ENCODE assay signal across 9 mouse cellular contexts in genomic region chr17:34645256-34645829, GRCm38 (mm10). TPM values are rescaled to one million over a fixed set of nuclear protein-coding genes. Genes with fewer than 3 reads are reported as not detected.
A peak's percentile ranks its signal among the peaks of the same experiment; 100 is the strongest.
DNase-seq lines count a peak whose midpoint lies in the region; ATAC-seq and TF ChIP-seq lines count a peak whose summit lies in the region.
"Had no signal": no experiment of that assay in that cellular context is flagged by ENCODE, and none has a peak within 500 bp of the region (broad histone marks: within the 10 kb centered on the region; RNA-seq: fewer than 3 reads in every experiment).

No protein-coding gene starts in this region.

- no peaks in the 10 kb centered on the region for H3K27me3 ChIP-seq in heart, embryonic 12.5 days (replicated peaks)
- H3K27me3 ChIP-seq in MEL (ENCODE audit: control insufficient read depth in 1 of 2, insufficient read depth in 2 of 2, low read length in 2 of 2), result no peaks in the 10 kb centered on the region
- H3K27me3 ChIP-seq in heart, embryonic 15.5 days, result no peaks in the 10 kb centered on the region
- no peaks in the 10 kb centered on the region for H3K27me3 ChIP-seq in midbrain, embryonic 10.5 days (ENCODE audit: low read depth, poor library complexity, severe bottlenecking)

- no peak for TF ChIP-seq EP300 in MEL (IDR thresholded peaks at IDR 0.05; ENCODE audit: low read depth in 1 of 2, low read length in 2 of 2)

- peak overlapping the region; percentile 71; the same call in 1 of the 2 replicates for H3K27ac ChIP-seq in heart, embryonic 12.5 days (ENCODE audit: poor library complexity, severe bottlenecking)
- peak overlapping the region; percentile 76 for H3K27ac ChIP-seq in MEL (ENCODE audit: control insufficient read depth, low read depth, low read length)
- peak overlapping the region; percentile 79; the same call in 1 of the 2 replicates for H3K27ac ChIP-seq in heart, embryonic 15.5 days
- peak overlapping the region; percentile 83; the same call in 1 of the 2 replicates for H3K27ac ChIP-seq in midbrain, embryonic 10.5 days (replicated peaks)

- H3K4me3 ChIP-seq in heart, embryonic 12.5 days, result peak overlapping the region; percentile 69
- peak overlapping the region; percentile 63 to 67 for H3K4me3 ChIP-seq in MEL (ENCODE audit: control insufficient read depth in 1 of 2, insufficient read depth in 1 of 2, low read depth in 2 of 2, low read length in 2 of 2)
- peak overlapping the region; percentile 66 for H3K4me3 ChIP-seq in heart, embryonic 15.5 days
- peak overlapping the region; percentile 82 for H3K4me3 ChIP-seq in midbrain, embryonic 10.5 days

- TF ChIP-seq POLR2A in MEL (IDR thresholded peaks at IDR 0.05; ENCODE audit: control insufficient read depth in 1 of 2, insufficient read depth in 1 of 2, low read depth in 1 of 2, low read length in 2 of 2, poor library complexity in 1 of 2), result 0 out of 4 replicates have a peak, but pooled peaks of 1 of the 2 experiments have one; percentile 10

- H3K9me3 ChIP-seq in heart, embryonic 12.5 days (replicated peaks), result no peaks in the 10 kb centered on the region
- no peaks in the 10 kb centered on the region for H3K9me3 ChIP-seq in MEL (replicated peaks; ENCODE audit: insufficient read depth, low read length)
- H3K9me3 ChIP-seq in heart, embryonic 15.5 days (replicated peaks), result no peaks in the 10 kb centered on the region
- H3K9me3 ChIP-seq in midbrain, embryonic 10.5 days (replicated peaks), result no peaks in the 10 kb centered on the region

- peak overlapping the region; percentile 92 for H3K4me2 ChIP-seq in heart, embryonic 12.5 days
- peak overlapping the region; percentile 84 for H3K4me2 ChIP-seq in heart, embryonic 15.5 days

- H3K79me2 ChIP-seq in MEL (ENCODE audit: control insufficient read depth, insufficient read depth, low read length, poor library complexity), result peaks cover 15% of the 10 kb centered on the region

- DNase-seq in heart, adult 18-20 months, result no peak
- peak; percentile 92 for DNase-seq in MEL (ENCODE audit: low read depth, low spot score)
- DNase-seq in midbrain, embryonic 10.5 days (ENCODE audit: low spot score), result no peak
- DNase-seq in right cerebral cortex, postnatal 4 days, result no peak
- DNase-seq in right cerebral cortex, adult 2 months (ENCODE audit: low spot score in 2 of 2), result no peak
- DNase-seq in Muller cell, postnatal 12 days (ENCODE audit: inconsistent ontology term), result no peak

- no peak for ATAC-seq in heart, embryonic 12.5 days (ENCODE audit: insufficient number of reproducible peaks, low FRiP score)
- ATAC-seq in heart, embryonic 15.5 days (replicated peaks; ENCODE audit: insufficient number of reproducible peaks, insufficient read depth, low FRiP score, low read depth), result no peak

- peak overlapping the region; percentile 78 for H3K9ac ChIP-seq in heart, embryonic 12.5 days
- H3K9ac ChIP-seq in MEL (ENCODE audit: control insufficient read depth, low read depth, low read length, poor library complexity, severe bottlenecking), result peak overlapping the region; percentile 81
- peak overlapping the region; percentile 68 for H3K9ac ChIP-seq in heart, embryonic 15.5 days

- no peak for TF ChIP-seq RAD21 in MEL (IDR thresholded peaks at IDR 0.05; ENCODE audit: low read depth, low read length)

- TF ChIP-seq CTCF in MEL (IDR thresholded peaks at IDR 0.05 in 2 of 3, conservative IDR thresholded peaks at IDR 0.05 in 1 of 3; ENCODE audit: control insufficient read depth in 1 of 3, insufficient read depth in 1 of 3, low read depth in 2 of 3, low read length in 3 of 3, poor library complexity in 1 of 3, severe bottlenecking in 1 of 3), result no peak

- H3K36me3 ChIP-seq in heart, embryonic 12.5 days, result peaks cover 20% of the 10 kb centered on the region
- H3K36me3 ChIP-seq in MEL (ENCODE audit: control insufficient read depth in 1 of 2, insufficient read depth in 2 of 2, low read length in 2 of 2), result peaks cover 0 to 12% of the 10 kb centered on the region in 2 experiments; a peak in 2 of 4 replicates
- H3K36me3 ChIP-seq in heart, embryonic 15.5 days, result peaks cover 12% of the 10 kb centered on the region
- peaks cover 33% of the 10 kb centered on the region for H3K36me3 ChIP-seq in midbrain, embryonic 10.5 days

- peaks cover 38% of the 10 kb centered on the region for H3K4me1 ChIP-seq in heart, embryonic 12.5 days (replicated peaks)
- H3K4me1 ChIP-seq in MEL (ENCODE audit: control insufficient read depth in 1 of 2, insufficient read depth in 2 of 2, low read length in 2 of 2), result peaks cover 0 to 20% of the 10 kb centered on the region in 2 experiments; a peak in 3 of 4 replicates
- H3K4me1 ChIP-seq in heart, embryonic 15.5 days (replicated peaks), result peaks cover 41% of the 10 kb centered on the region
- H3K4me1 ChIP-seq in midbrain, embryonic 10.5 days, result peaks cover 49% of the 10 kb centered on the region

- WGBS in heart, embryonic 12.5 days, result 45% methylated on average over 10 of the region's 10 CpGs
- WGBS in heart, embryonic 15.5 days, result 38% methylated on average over 10 of the region's 10 CpGs
- 44% methylated on average over 10 of the region's 10 CpGs for WGBS in midbrain, embryonic 10.5 days

TF ChIP-seq in MEL, 35 proteins besides CTCF, POLR2A, EP300 and RAD21:
- no peak for TF ChIP-seq MEF2A (IDR thresholded peaks at IDR 0.05; ENCODE audit: extremely low read depth, insufficient replicate concordance, low read depth, low read length, poor library complexity, severe bottlenecking)
- no peak for TF ChIP-seq ZC3H11A (IDR thresholded peaks at IDR 0.05; ENCODE audit: low read depth, low read length)
- TF ChIP-seq ZNF384 (IDR thresholded peaks at IDR 0.05; ENCODE audit: low read depth, low read length), result no peak
- TF ChIP-seq TBP (IDR thresholded peaks at IDR 0.05; ENCODE audit: low read depth, low read length), result 0 out of 2 replicates have a peak, but pooled peaks have one; percentile 15
- TF ChIP-seq MAZ (IDR thresholded peaks at IDR 0.05; ENCODE audit: low read depth, low read length), result no peak
- TF ChIP-seq E2F4 (IDR thresholded peaks at IDR 0.05; ENCODE audit: borderline replicate concordance, low read depth, low read length), result no peak
- TF ChIP-seq SMC3 (IDR thresholded peaks at IDR 0.05; ENCODE audit: low read depth, low read length), result no peak
- 0 out of 2 replicates have a peak, but pooled peaks have one; percentile 14 for TF ChIP-seq MAX (IDR thresholded peaks at IDR 0.05; ENCODE audit: low read length)
- TF ChIP-seq TAL1 (IDR thresholded peaks at IDR 0.05; ENCODE audit: low read length), result no peak
- no peak for TF ChIP-seq TCF12 (IDR thresholded peaks at IDR 0.05; ENCODE audit: low read depth, low read length)
- TF ChIP-seq USF1 (IDR thresholded peaks at IDR 0.05; ENCODE audit: low read depth, low read length), result no peak
- no peak for TF ChIP-seq MYB (IDR thresholded peaks at IDR 0.05; ENCODE audit: low read depth, low read length)

RNA-seq across cellular contexts. Expression of gene Fkbpl, which starts 0.8 kb away (rescaled TPM):
- polyA plus RNA-seq in heart, embryonic 12.5 days (2016; fragmentation: Nextera tagmentation; extraction: Ambion mirVana), result 10.2 and 11.1 TPM in 2 replicates
- 1 to 10 TPM; 5.8 to 6.5 TPM for total RNA-seq in heart, adult 18-20 months (2021)
- 4.4 and 7.0 TPM in 2 replicates for total RNA-seq in MEL (2012; rRNA removed)
- polyA plus RNA-seq in MEL (2012; ENCODE audit: insufficient read depth in 1 of 2, insufficient read length in 2 of 2, low read depth in 1 of 2, low replicate concordance in 2 of 2, missing spikeins in 1 of 2), result 1 to 10 TPM in 1 of 2 experiments, not detected in 1; 6.4 TPM
- 10.7 and 12.9 TPM in 2 replicates for polyA plus RNA-seq in heart, embryonic 15.5 days (2015; fragmentation: Nextera tagmentation; extraction: Ambion mirVana)
- polyA plus RNA-seq in midbrain, embryonic 10.5 days (2016; fragmentation: Nextera tagmentation; extraction: Ambion mirVana), result 16.8 and 18.9 TPM in 2 replicates

RNA-seq across cellular contexts. Expression of gene Atf6b, which starts 1.6 kb away (rescaled TPM):
- 63.2 and 67.0 TPM in 2 replicates for polyA plus RNA-seq in heart, embryonic 12.5 days (2016; fragmentation: Nextera tagmentation; extraction: Ambion mirVana)
- total RNA-seq in heart, adult 18-20 months (2021), result 10 to 100 TPM; 15.5 to 17.2 TPM
- 39.6 and 45.3 TPM in 2 replicates for total RNA-seq in MEL (2012; rRNA removed)
- 100 to 1,000 TPM in 1 of 2 experiments, not detected in 1; 101 TPM for polyA plus RNA-seq in MEL (2012; ENCODE audit: insufficient read depth in 1 of 2, insufficient read length in 2 of 2, low read depth in 1 of 2, low replicate concordance in 2 of 2, missing spikeins in 1 of 2)
- polyA plus RNA-seq in heart, embryonic 15.5 days (2015; fragmentation: Nextera tagmentation; extraction: Ambion mirVana), result 39.6 and 54.5 TPM in 2 replicates
- 111 and 123 TPM in 2 replicates for polyA plus RNA-seq in midbrain, embryonic 10.5 days (2016; fragmentation: Nextera tagmentation; extraction: Ambion mirVana)

RNA-seq across cellular contexts. Expression of gene Prrt1, which starts 16.0 kb away (rescaled TPM):
- 0.17 TPM in 1 of 2 replicates, not detected in the other for polyA plus RNA-seq in heart, embryonic 12.5 days (2016; fragmentation: Nextera tagmentation; extraction: Ambion mirVana)
- total RNA-seq in heart, adult 18-20 months (2021), result 1 to 10 TPM in 1 of 2 experiments, under 1 TPM in 1; 0.93 to 1.5 TPM
- total RNA-seq in MEL (2012; rRNA removed), result not detected in 2 replicates
- 1 to 10 TPM in 1 of 2 experiments, not detected in 1; 1.0 TPM for polyA plus RNA-seq in MEL (2012; ENCODE audit: insufficient read depth in 1 of 2, insufficient read length in 2 of 2, low read depth in 1 of 2, low replicate concordance in 2 of 2, missing spikeins in 1 of 2)
- 0.42 and 1.2 TPM in 2 replicates for polyA plus RNA-seq in heart, embryonic 15.5 days (2015; fragmentation: Nextera tagmentation; extraction: Ambion mirVana)
- polyA plus RNA-seq in midbrain, embryonic 10.5 days (2016; fragmentation: Nextera tagmentation; extraction: Ambion mirVana), result 0.54 and 1.2 TPM in 2 replicates
- total RNA-seq: neutrophil, adult 5-6 weeks had no signal

RNA-seq across cellular contexts. Expression of gene Ppt2, which starts 17.0 kb away (rescaled TPM):
- polyA plus RNA-seq in heart, embryonic 12.5 days (2016; fragmentation: Nextera tagmentation; extraction: Ambion mirVana), result 28.9 TPM in 2 replicates
- 10 to 100 TPM; 55.5 to 55.8 TPM for total RNA-seq in heart, adult 18-20 months (2021)
- 20.2 and 29.2 TPM in 2 replicates for total RNA-seq in MEL (2012; rRNA removed)
- 100 to 1,000 TPM in 1 of 2 experiments, 10 to 100 TPM in 1; 67.1 to 147 TPM for polyA plus RNA-seq in MEL (2012; ENCODE audit: insufficient read depth in 1 of 2, insufficient read length in 2 of 2, low read depth in 1 of 2, low replicate concordance in 2 of 2, missing spikeins in 1 of 2)
- 22.9 and 24.8 TPM in 2 replicates for polyA plus RNA-seq in heart, embryonic 15.5 days (2015; fragmentation: Nextera tagmentation; extraction: Ambion mirVana)
- 22.5 and 23.6 TPM in 2 replicates for polyA plus RNA-seq in midbrain, embryonic 10.5 days (2016; fragmentation: Nextera tagmentation; extraction: Ambion mirVana)

RNA-seq across cellular contexts. Expression of gene Tnxb, which starts 25.0 kb away (rescaled TPM):
- polyA plus RNA-seq in heart, embryonic 12.5 days (2016; fragmentation: Nextera tagmentation; extraction: Ambion mirVana), result 0.77 and 0.98 TPM in 2 replicates
- 10 to 100 TPM; 22.9 to 26.5 TPM for total RNA-seq in heart, adult 18-20 months (2021)
- total RNA-seq in MEL (2012; rRNA removed), result 0.16 and 0.27 TPM in 2 replicates
- polyA plus RNA-seq in MEL (2012; ENCODE audit: insufficient read depth in 1 of 2, insufficient read length in 2 of 2, low read depth in 1 of 2, low replicate concordance in 2 of 2, missing spikeins in 1 of 2), result under 1 TPM in 1 of 2 experiments, not detected in 1; 0.28 TPM
- polyA plus RNA-seq in heart, embryonic 15.5 days (2015; fragmentation: Nextera tagmentation; extraction: Ambion mirVana), result 2.3 and 3.2 TPM in 2 replicates
- polyA plus RNA-seq in midbrain, embryonic 10.5 days (2016; fragmentation: Nextera tagmentation; extraction: Ambion mirVana), result not detected in 2 replicates
- total RNA-seq: neutrophil, adult 5-6 weeks had no signal
